Mouse (Mus musculus) embryonic facial prominence, embryonic 15.5 days (tissue): Measurements from ENCODE around the gene Nms. TPM values are rescaled to one million over a fixed set of nuclear protein-coding genes. Genes with fewer than 3 reads are reported as not detected.

Experiments
- polyA plus RNA-seq: library from polyadenylated mRNA; unstranded; fragments of >200 nt; fragmentation: Nextera tagmentation; extraction: Ambion mirVana; gene quantifications from 2 replicates; pipeline ENCODE4 v1.2.1, GENCODE M21; 2015

Gene Nms
- polyA plus RNA-seq, 1 experiment from 2014 or later, result not detected

Other genes starting within 250 kb of the Nms start
- gene Lonrf2, start 102.4 kb upstream of the Nms start, polyA plus RNA-seq, result 2.0 and 2.2 TPM in 2 replicates
- gene Chst10, start 41.0 kb upstream of the Nms start, polyA plus RNA-seq, result 7.5 and 9.4 TPM in 2 replicates
- gene Pdcl3, start 46.5 kb downstream of the Nms start, polyA plus RNA-seq, result 156 and 164 TPM in 2 replicates